Mouse (Mus musculus) olfactory bulb, adult 2 months (tissue): ENCODE measurements at regions not wholly inside any gene's neighbourhood (a gene's known extent, or its start where the extent isn't known, plus 50 kb on each side); places are given as distances from the start of the nearest gene placed in this dataset.

ENCODE experiments used
- H3K27ac ChIP-seq: fragments of 200-500 bp; 2 replicates; pipeline ENCODE4 v1.5.1; 2012; ENCODE audit warnings: low read depth, low read length; ENCODE audit not compliant: insufficient read depth
- H3K4me1 ChIP-seq: fragments of 200-500 bp; 2 replicates; pipeline ENCODE4 v1.6.1; 2012; ENCODE audit warnings: low read length; ENCODE audit not compliant: control insufficient read depth, insufficient read depth
- H3K4me3 ChIP-seq: fragments of 200-500 bp; 2 replicates; pipeline ENCODE4 v1.5.1; 2012; ENCODE audit warnings: mild to moderate bottlenecking, low read depth, low read length, moderate library complexity; ENCODE audit not compliant: insufficient read depth
- CTCF ChIP-seq: fragments of 200-500 bp; IDR thresholded peaks from 2 replicates; pipeline ENCODE4 v1.5.1; 2012; ENCODE audit warnings: low read depth, mild to moderate bottlenecking, low read length, moderate library complexity; ENCODE audit not compliant: insufficient read depth
- POLR2A ChIP-seq: fragments of 200-500 bp; IDR thresholded peaks from 2 replicates; pipeline ENCODE4 v1.6.1; 2012; ENCODE audit warnings: mild to moderate bottlenecking, low read depth, low read length, moderate library complexity; ENCODE audit not compliant: insufficient read depth
- WGBS: fragments of 180-500 bp; shearing (Covaris S2); methylation state at CpG from one replicate; pipeline ENCODE4 v1.1.7; 2018; 5-methylcytosine and 5-hydroxymethylcytosine counted together

DNA sequence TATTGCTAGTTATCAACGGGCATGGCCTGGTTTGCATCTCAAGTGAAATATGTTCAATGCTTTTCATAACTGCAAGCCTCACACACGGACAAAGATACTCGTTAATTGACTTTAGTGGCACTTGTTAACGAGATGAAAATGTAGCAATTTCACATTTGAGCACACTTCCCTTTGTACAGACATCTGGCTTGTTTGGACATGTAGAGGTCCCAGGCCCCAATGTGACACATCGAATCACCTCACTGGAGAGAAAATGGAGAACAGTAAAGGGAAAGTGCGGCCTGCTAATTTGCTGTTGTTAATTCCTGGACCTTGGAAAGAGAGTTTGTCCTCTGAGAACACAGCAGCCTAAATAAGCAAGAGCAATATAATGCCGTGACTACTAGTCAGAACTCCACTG is 257.4 kb upstream of the Tenm3 start:
- Histone ChIP-seq H3K27ac (no peak overlapping the region), H3K4me1 (no peaks in the 10 kb centered on the region), H3K4me3 (no peak overlapping the region)
- no peak for TF ChIP-seq CTCF
- TF ChIP-seq POLR2A: no peak
- 79% methylated on average over 7 of the region's 7 CpGs for WGBS

GRCm38 (mm10) chr8:49084191-49084875 is 240.6 kb upstream of the Tenm3 start:
- no peak for TF ChIP-seq POLR2A
- no peak for TF ChIP-seq CTCF

GRCm38 (mm10) chr8:49069451-49069850 is 225.7 kb upstream of the Tenm3 start:
- WGBS: 87% methylated on average over 5 of the region's 5 CpGs
- Histone ChIP-seq H3K4me3 (no peak overlapping the region), H3K4me1 (no peaks in the 10 kb centered on the region), H3K27ac (no peak overlapping the region)
- TF ChIP-seq CTCF: no peak
- no peak for TF ChIP-seq POLR2A

More at GRCm38 (mm10) chr8:49084191-49084875, 240.6 kb upstream of the Tenm3 start:
- Histone ChIP-seq H3K4me3 (no peak overlapping the region), H3K27ac (no peak overlapping the region), H3K4me1 (no peaks in the 10 kb centered on the region)
- 67% methylated on average over 6 of the region's 6 CpGs for WGBS

- WGBS: 65% methylated on average over 3 of the region's 3 CpGs
- Histone ChIP-seq H3K27ac (no peak overlapping the region), H3K4me1 (no peaks in the 10 kb centered on the region), H3K4me3 (no peak overlapping the region)
- no peak for TF ChIP-seq CTCF
- no peak for TF ChIP-seq POLR2A
Observed at GRCm38 (mm10) chr8:49063256-49063655, 219.5 kb upstream of the Tenm3 start.

DNA sequence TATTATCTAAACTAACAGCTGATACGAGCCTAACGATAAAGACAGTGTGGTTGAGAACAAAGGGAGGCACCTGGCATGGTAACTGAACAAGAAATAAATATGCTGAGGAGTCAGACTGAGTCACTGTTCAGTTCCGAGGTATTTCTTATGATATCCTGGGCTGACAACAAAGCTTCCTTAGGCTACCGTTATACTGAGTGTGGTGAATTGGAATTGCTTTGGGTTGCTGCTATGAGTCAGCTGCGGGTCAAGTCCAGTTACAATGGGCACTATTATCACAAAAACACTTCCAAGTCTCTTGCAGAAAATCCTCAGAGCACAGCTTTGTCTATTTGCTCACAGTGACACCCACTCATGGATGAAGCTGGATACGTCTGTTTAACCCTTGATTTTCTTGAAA is 199.5 kb upstream of the Tenm3 start:
- no peaks in the 10 kb centered on the region for H3K4me1 ChIP-seq
- H3K4me3 ChIP-seq: no peak overlapping the region
- WGBS: 46% methylated on average over 6 of the region's 6 CpGs
- TF ChIP-seq POLR2A (no peak), CTCF (no peak)
- H3K27ac ChIP-seq: no peak overlapping the region

DNA sequence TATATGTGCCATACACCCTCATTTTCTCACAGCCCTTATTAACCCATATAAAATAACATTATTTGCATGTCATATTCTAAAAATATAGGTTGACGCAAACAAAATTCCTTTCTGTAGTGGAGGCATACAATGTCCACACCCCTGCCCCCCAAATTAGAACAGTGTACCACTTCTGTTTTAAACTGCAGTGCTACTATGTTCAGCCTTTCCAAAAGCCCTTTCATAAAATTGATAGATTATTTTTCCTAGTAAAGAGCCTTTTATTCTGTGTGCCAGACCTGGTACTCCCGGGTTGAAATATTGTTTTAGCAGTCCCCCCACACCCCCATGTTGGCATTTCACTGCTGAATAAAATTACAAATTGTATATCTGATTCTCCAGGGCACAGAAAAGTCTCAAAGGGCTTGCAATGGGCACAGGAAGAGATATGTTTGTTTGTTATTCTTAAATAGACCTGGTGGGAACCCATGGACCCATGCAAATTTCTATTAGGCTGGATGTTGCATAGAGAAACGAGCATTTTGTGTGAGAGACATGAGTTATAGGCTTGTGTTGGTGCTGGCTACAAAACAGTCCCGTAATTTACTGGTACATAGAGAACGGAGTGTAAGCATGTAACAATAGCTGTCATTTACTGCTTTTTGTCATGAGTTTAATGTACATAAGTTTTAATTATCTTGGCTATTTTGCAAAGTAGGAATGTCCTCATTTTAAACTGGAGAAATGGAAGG is 192.4 kb upstream of the Tenm3 start:
- TF ChIP-seq CTCF (no peak), POLR2A (no peak)
- H3K4me3 ChIP-seq: no peak overlapping the region
- no peaks in the 10 kb centered on the region for H3K4me1 ChIP-seq
- 68% methylated on average over 5 of the region's 5 CpGs for WGBS
- no peak overlapping the region for H3K27ac ChIP-seq

- Histone ChIP-seq H3K4me3 (no peak overlapping the region), H3K4me1 (no peaks in the 10 kb centered on the region), H3K27ac (no peak overlapping the region)
- WGBS: 42% methylated on average over 8 of the region's 8 CpGs
- no peak for TF ChIP-seq CTCF
- no peak for TF ChIP-seq POLR2A
Observed at GRCm38 (mm10) chr8:49035519-49035918, 191.8 kb upstream of the Tenm3 start.

DNA sequence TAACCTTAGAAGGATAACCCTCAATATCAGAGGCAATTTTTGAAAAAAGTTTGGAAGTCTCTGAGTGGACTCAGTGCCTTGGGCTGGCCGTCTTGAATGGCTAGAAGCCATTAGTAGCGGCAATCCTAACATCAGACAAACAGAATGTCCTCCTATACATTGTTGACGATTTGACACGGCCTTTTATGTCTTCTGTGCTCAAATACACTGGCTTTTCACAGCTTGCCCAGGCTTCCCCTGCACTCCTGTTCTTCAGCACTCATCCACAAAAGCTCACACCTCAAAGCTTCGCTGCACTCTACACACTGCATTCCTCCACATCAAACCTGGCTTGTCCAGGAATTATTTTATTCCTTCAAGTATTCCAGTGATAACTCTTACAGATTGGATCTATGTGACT is 186.5 kb upstream of the Tenm3 start:
- TF ChIP-seq POLR2A (no peak), CTCF (no peak)
- H3K4me3 ChIP-seq: no peak overlapping the region
- WGBS: 81% methylated on average over 5 of the region's 5 CpGs
- H3K4me1 ChIP-seq: no peaks in the 10 kb centered on the region
- H3K27ac ChIP-seq: no peak overlapping the region

DNA sequence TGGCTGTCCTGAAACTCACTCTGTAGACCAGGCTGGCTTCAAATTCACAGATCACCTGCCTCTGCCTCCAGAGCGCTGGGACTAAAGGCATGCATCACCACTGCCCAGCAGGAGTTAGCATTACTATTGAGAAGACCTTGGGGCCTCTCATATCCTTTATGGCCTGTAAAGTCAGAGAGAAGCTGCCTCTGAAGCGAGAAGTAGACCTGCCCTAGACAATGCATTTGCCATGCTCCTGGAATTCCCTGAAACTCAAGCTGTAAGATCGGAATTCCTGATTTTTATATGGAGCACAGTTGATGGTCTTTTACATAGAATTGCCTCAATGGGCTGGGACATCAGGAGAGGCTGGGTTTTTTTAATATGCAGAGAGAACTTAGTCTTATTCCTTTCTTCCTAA is 174.0 kb upstream of the Tenm3 start:
- Histone ChIP-seq H3K4me1 (no peaks in the 10 kb centered on the region), H3K27ac (no peak overlapping the region), H3K4me3 (no peak overlapping the region)
- WGBS: 93% methylated on average over 3 of the region's 3 CpGs
- TF ChIP-seq POLR2A: no peak
- no peak for TF ChIP-seq CTCF

DNA sequence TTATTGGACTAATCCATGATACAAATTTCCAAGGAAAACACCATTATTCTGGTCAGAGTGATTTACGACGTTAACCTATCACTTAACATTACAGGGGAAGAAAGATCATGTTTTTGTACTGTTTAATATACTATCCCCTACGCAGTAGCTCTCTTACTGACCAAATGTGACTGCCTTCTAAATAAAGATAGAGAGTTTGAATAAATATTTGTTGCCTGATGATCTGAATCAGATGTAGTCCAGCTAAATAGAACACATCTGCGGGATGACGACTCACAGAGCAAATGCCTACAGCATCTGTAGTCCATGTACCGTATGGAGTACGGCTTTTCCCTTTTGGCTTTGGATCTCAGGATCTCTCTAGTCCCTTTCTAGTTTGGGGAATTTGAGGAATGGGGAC is 171.9 kb upstream of the Tenm3 start:
- no peak for TF ChIP-seq POLR2A
- no peak for TF ChIP-seq CTCF
- WGBS: 74% methylated on average over 7 of the region's 7 CpGs
- H3K27ac ChIP-seq: no peak overlapping the region

More for the DNA sequence above, 171.9 kb upstream of the Tenm3 start:
- H3K4me1 ChIP-seq: no peaks in the 10 kb centered on the region
- no peak overlapping the region for H3K4me3 ChIP-seq
